Comparison of ENCODE assay signal across 8 mouse cellular contexts in genomic region chrX:51018786-51019179, GRCm38 (mm10). TPM values are rescaled to one million over a fixed set of nuclear protein-coding genes. Genes with fewer than 3 reads are reported as not detected.
DNase-seq lines count a peak whose midpoint lies in the region; ATAC-seq lines count a peak whose summit lies in the region.

No protein-coding gene starts in this region.

- ATAC-seq in limb, embryonic 13.5 days (ENCODE audit: low FRiP score, low read depth) = peak; percentile 81
- ATAC-seq in midbrain, embryonic 15.5 days (replicated peaks) = peak; percentile 94

- H3K4me1 ChIP-seq in embryonic facial prominence, embryonic 10.5 days = 0 out of 2 replicates have a peak, but pooled peaks cover 3% of the 10 kb centered on the region
- peaks cover 6% of the 10 kb centered on the region for H3K4me1 ChIP-seq in limb, embryonic 13.5 days
- peaks cover 14% of the 10 kb centered on the region for H3K4me1 ChIP-seq in midbrain, embryonic 15.5 days

- H3K36me3 ChIP-seq in embryonic facial prominence, embryonic 10.5 days (replicated peaks) = peaks cover 7% of the 10 kb centered on the region
- no peaks in the 10 kb centered on the region; the same call in none of the 2 replicates for H3K36me3 ChIP-seq in limb, embryonic 13.5 days
- H3K36me3 ChIP-seq in midbrain, embryonic 15.5 days (replicated peaks) = no peaks in the 10 kb centered on the region

- H3K9me3 ChIP-seq in embryonic facial prominence, embryonic 10.5 days = no peaks in the 10 kb centered on the region
- H3K9me3 ChIP-seq in limb, embryonic 13.5 days = no peaks in the 10 kb centered on the region
- no peaks in the 10 kb centered on the region for H3K9me3 ChIP-seq in midbrain, embryonic 15.5 days

- H3K4me3 ChIP-seq in embryonic facial prominence, embryonic 10.5 days = peak overlapping the region; percentile 65
- H3K4me3 ChIP-seq in limb, embryonic 13.5 days = peak overlapping the region; percentile 53
- peak overlapping the region; percentile 46 for H3K4me3 ChIP-seq in midbrain, embryonic 15.5 days

- peak; percentile 76 for DNase-seq in 3T3-L1 (ENCODE audit: low read depth, low spot score)
- DNase-seq in adrenal gland, postnatal 10 days = peak; percentile 81
- peak; percentile 80 for DNase-seq in embryonic facial prominence, embryonic 10.5 days (ENCODE audit: low spot score)
- DNase-seq in heart, adult 11 months = peak; percentile 98
- DNase-seq in kidney, adult 18-20 months = peak; percentile 79
- peak; percentile 63 to 79 for DNase-seq in spleen, postnatal 10 days (ENCODE audit: low spot score in 2 of 2)

- peak overlapping the region; percentile 81 for H3K9ac ChIP-seq in limb, embryonic 13.5 days
- peak overlapping the region; percentile 76 for H3K9ac ChIP-seq in midbrain, embryonic 15.5 days

- H3K4me2 ChIP-seq in limb, embryonic 13.5 days (replicated peaks) = peak overlapping the region; percentile 54
- H3K4me2 ChIP-seq in midbrain, embryonic 15.5 days = peak overlapping the region; percentile 53

- H3K27me3 ChIP-seq in embryonic facial prominence, embryonic 10.5 days (replicated peaks; ENCODE audit: low read depth, poor library complexity, severe bottlenecking) = no peaks in the 10 kb centered on the region
- no peaks in the 10 kb centered on the region for H3K27me3 ChIP-seq in limb, embryonic 13.5 days
- H3K27me3 ChIP-seq in midbrain, embryonic 15.5 days (replicated peaks) = no peaks in the 10 kb centered on the region

- H3K27ac ChIP-seq in embryonic facial prominence, embryonic 10.5 days (replicated peaks) = peak overlapping the region; percentile 96
- H3K27ac ChIP-seq in limb, embryonic 13.5 days = peak overlapping the region; percentile 97
- peak overlapping the region; percentile 90 for H3K27ac ChIP-seq in midbrain, embryonic 15.5 days

- 18% methylated on average over 32 of the region's 32 CpGs for WGBS in embryonic facial prominence, embryonic 10.5 days
- WGBS in limb, embryonic 13.5 days = 13% methylated on average over 24 of the region's 32 CpGs
- WGBS in midbrain, embryonic 15.5 days = 26% methylated on average over 31 of the region's 32 CpGs

RNA-seq across cellular contexts. Expression of gene Rap2c, which starts 1.0 kb away (rescaled TPM):
- total RNA-seq in adrenal gland, postnatal 10 days (2021) = 10 to 100 TPM; 27.2 to 28.5 TPM
- 38.6 and 39.3 TPM in 2 replicates for polyA plus RNA-seq in embryonic facial prominence, embryonic 10.5 days (2016; fragmentation: Nextera tagmentation; extraction: Ambion mirVana)
- 37.5 and 41.3 TPM in 2 replicates for polyA plus RNA-seq in limb, embryonic 13.5 days (2015; fragmentation: Nextera tagmentation; extraction: Ambion mirVana)
- 10.8 and 12.0 TPM in 2 replicates for polyA plus RNA-seq in midbrain, embryonic 15.5 days (2015; fragmentation: Nextera tagmentation; extraction: Ambion mirVana)

Comparison
In these comparisons a context has a peak if more than half of its experiments do, and no peak if none do; other contexts are left out.
1. Peak in every context shown above with its lines: DNase-seq, ATAC-seq, H3K4me3 ChIP-seq and H3K27ac ChIP-seq.